Mouse (Mus musculus): ENCODE results near the gene Kifc5b. TPM values are rescaled to one million over a fixed set of nuclear protein-coding genes. Genes with fewer than 3 reads are reported as not detected.
"Not testable (repeated sequence)": the region's sequence is repeated elsewhere in the genome, so short reads cannot be mapped to it uniquely, and the experiment has no call there.

Gene Kifc5b
- polyA plus RNA-seq, 1 experiment from 2014 or later: 9.0 TPM

GRCm38 (mm10) chr17:26972703-26973574 is 56.0 kb downstream of the Kifc5b start, which contains the start of gene Zbtb9:
TSS of gene Zbtb9 (plus strand) at chr17:26973167.
- WGBS: under 1% methylated on average over 75 of the region's 75 CpGs

GRCm38 (mm10) chr17:26974547-26974946 is 57.7 kb downstream of the Kifc5b start:
- no peaks in the 10 kb centered on the region for H3K27me3 ChIP-seq (ENCODE audit: control insufficient read depth, insufficient read depth, low read depth, low read length)
- ATAC-seq (ENCODE audit: low read depth): no peak
- no peak overlapping the region for H3K27ac ChIP-seq (ENCODE audit: low read length)
- H3K9me3 ChIP-seq (ENCODE audit: control insufficient read depth, low read length): no peaks in the 10 kb centered on the region
- 89% methylated on average over 15 of the region's 15 CpGs for WGBS
- peaks cover 28% of the 10 kb centered on the region for H3K4me1 ChIP-seq (replicated peaks; ENCODE audit: control insufficient read depth, insufficient read depth, low read length)
- no peak overlapping the region for H3K4me3 ChIP-seq (ENCODE audit: low read length)
- H3K9ac ChIP-seq (ENCODE audit: low read length): no peak overlapping the region
- H3K4me2 ChIP-seq (ENCODE audit: low read depth, low read length): no peak overlapping the region
- peaks cover 31% of the 10 kb centered on the region for H3K36me3 ChIP-seq (ENCODE audit: control insufficient read depth, insufficient read depth, low read length)

More at GRCm38 (mm10) chr17:26972703-26973574, 56.0 kb downstream of the Kifc5b start, which contains the start of gene Zbtb9:
- Histone ChIP-seq H3K9ac (ENCODE audit: low read length) (peak within 1 kb of the TSS; percentile 92), H3K4me1 (replicated peaks; ENCODE audit: control insufficient read depth, insufficient read depth, low read length) (peaks cover 28% of the 10 kb centered on the region), H3K9me3 (ENCODE audit: control insufficient read depth, low read length) (no peaks in the 10 kb centered on the region), H3K27ac (ENCODE audit: low read length) (peak within 1 kb of the TSS; percentile 96), H3K4me2 (ENCODE audit: low read depth, low read length) (peak within 1 kb of the TSS; percentile 94), H3K27me3 (ENCODE audit: control insufficient read depth, insufficient read depth, low read depth, low read length) (no peaks in the 10 kb centered on the region), H3K4me3 (ENCODE audit: low read length) (peak within 1 kb of the TSS; percentile 70), H3K36me3 (ENCODE audit: control insufficient read depth, insufficient read depth, low read length) (peaks cover 21% of the 10 kb centered on the region)
- peak; percentile 99 for ATAC-seq (ENCODE audit: low read depth)

- Histone ChIP-seq H3K4me2 (ENCODE audit: low read depth, low read length) (no peak overlapping the region), H3K9me3 (ENCODE audit: control insufficient read depth, low read length) (no peaks in the 10 kb centered on the region), H3K4me1 (replicated peaks; ENCODE audit: control insufficient read depth, insufficient read depth, low read length) (peaks cover 28% of the 10 kb centered on the region), H3K27ac (ENCODE audit: low read length) (no peak overlapping the region), H3K9ac (ENCODE audit: low read length) (no peak overlapping the region), H3K27me3 (ENCODE audit: control insufficient read depth, insufficient read depth, low read depth, low read length) (no peaks in the 10 kb centered on the region), H3K36me3 (ENCODE audit: control insufficient read depth, insufficient read depth, low read length) (peaks cover 31% of the 10 kb centered on the region), H3K4me3 (ENCODE audit: low read length) (no peak overlapping the region)
- no peak for ATAC-seq (ENCODE audit: low read depth)
These were observed 58.5 kb downstream of the Kifc5b start for GRCm38 (mm10) chr17:26975415-26975814.

- Histone ChIP-seq H3K4me1 (replicated peaks; ENCODE audit: control insufficient read depth, insufficient read depth, low read length) (peaks cover 17% of the 10 kb centered on the region), H3K36me3 (ENCODE audit: control insufficient read depth, insufficient read depth, low read length) (peaks cover 34% of the 10 kb centered on the region)
- H3K9ac ChIP-seq (ENCODE audit: low read length); H3K27ac ChIP-seq (ENCODE audit: low read length); ATAC-seq (ENCODE audit: low read depth); H3K4me3 ChIP-seq (ENCODE audit: low read length); H3K4me2 ChIP-seq (ENCODE audit: low read depth, low read length); H3K27me3 ChIP-seq (ENCODE audit: control insufficient read depth, insufficient read depth, low read depth, low read length); H3K9me3 ChIP-seq (ENCODE audit: control insufficient read depth, low read length): not testable (repeated sequence)
- WGBS: 80% methylated on average over 6 of the region's 6 CpGs
These were observed 60.5 kb downstream of the Kifc5b start for GRCm38 (mm10) chr17:26977354-26977753.

- ATAC-seq (ENCODE audit: low read depth): no peak
- Histone ChIP-seq H3K9me3 (ENCODE audit: control insufficient read depth, low read length) (no peaks in the 10 kb centered on the region), H3K4me1 (replicated peaks; ENCODE audit: control insufficient read depth, insufficient read depth, low read length) (peaks cover 8% of the 10 kb centered on the region), H3K36me3 (ENCODE audit: control insufficient read depth, insufficient read depth, low read length) (peaks cover 34% of the 10 kb centered on the region), H3K9ac (ENCODE audit: low read length) (no peak overlapping the region), H3K4me2 (ENCODE audit: low read depth, low read length) (no peak overlapping the region), H3K27ac (ENCODE audit: low read length) (no peak overlapping the region), H3K27me3 (ENCODE audit: control insufficient read depth, insufficient read depth, low read depth, low read length) (no peaks in the 10 kb centered on the region), H3K4me3 (ENCODE audit: low read length) (no peak overlapping the region)
- 79% methylated on average over 2 of the region's 2 CpGs for WGBS
These were observed 62.5 kb downstream of the Kifc5b start for GRCm38 (mm10) chr17:26979426-26979825.

GRCm38 (mm10) chr17:26981050-26981449 is 64.2 kb downstream of the Kifc5b start:
- no peak overlapping the region for H3K4me3 ChIP-seq (ENCODE audit: low read length)
- H3K9ac ChIP-seq (ENCODE audit: low read length): no peak overlapping the region
- H3K4me1 ChIP-seq (replicated peaks; ENCODE audit: control insufficient read depth, insufficient read depth, low read length): 0 out of 2 replicates have a peak, but pooled peaks cover under 1% of the 10 kb centered on the region
- no peaks in the 10 kb centered on the region for H3K9me3 ChIP-seq (ENCODE audit: control insufficient read depth, low read length)
- H3K27me3 ChIP-seq (ENCODE audit: control insufficient read depth, insufficient read depth, low read depth, low read length): no peaks in the 10 kb centered on the region
- peaks cover 23% of the 10 kb centered on the region for H3K36me3 ChIP-seq (ENCODE audit: control insufficient read depth, insufficient read depth, low read length)
- no peak overlapping the region for H3K4me2 ChIP-seq (ENCODE audit: low read depth, low read length)
- WGBS: 56% methylated on average over 2 of the region's 2 CpGs
- ATAC-seq (ENCODE audit: low read depth): no peak
- no peak overlapping the region for H3K27ac ChIP-seq (ENCODE audit: low read length)

Small RNAs within 50 kb of the gene (microRNA-seq; reads per million reads assigned to microRNA genes)
- gene Gm27775 (not detected), gene Mir3083 (not detected), gene Mir6968 (0.99 reads per million)

Other genes with a start within 250 kb of the Kifc5b start
- 8.9 and 11.6 TPM in 2 replicates for gene Crebrf, start 201.4 kb upstream of the Kifc5b start, polyA plus RNA-seq (2015; fragmentation: Nextera tagmentation; extraction: Ambion mirVana)
- 45.2 and 47.7 TPM in 2 replicates for gene Bnip1, start 136.0 kb upstream of the Kifc5b start, polyA plus RNA-seq (2015; fragmentation: Nextera tagmentation; extraction: Ambion mirVana)
- 1.6 and 2.9 TPM in 2 replicates for gene Nkx2-5, start 72.1 kb upstream of the Kifc5b start, polyA plus RNA-seq (2015; fragmentation: Nextera tagmentation; extraction: Ambion mirVana)
- gene Phf1, start 16.0 kb downstream of the Kifc5b start, polyA plus RNA-seq (2015; fragmentation: Nextera tagmentation; extraction: Ambion mirVana): 9.7 and 10.0 TPM in 2 replicates
- gene Cuta, start 22.5 kb downstream of the Kifc5b start, polyA plus RNA-seq (2015; fragmentation: Nextera tagmentation; extraction: Ambion mirVana): 194 and 199 TPM in 2 replicates
- gene Syngap1, start 24.2 kb downstream of the Kifc5b start, polyA plus RNA-seq (2015; fragmentation: Nextera tagmentation; extraction: Ambion mirVana): 0.90 and 1.9 TPM in 2 replicates
- 16.5 and 17.1 TPM in 2 replicates for gene Zbtb9, start 56.1 kb downstream of the Kifc5b start, polyA plus RNA-seq (2015; fragmentation: Nextera tagmentation; extraction: Ambion mirVana)
- 7.8 and 8.1 TPM in 2 replicates for gene Bak1, start 111.9 kb downstream of the Kifc5b start, polyA plus RNA-seq (2015; fragmentation: Nextera tagmentation; extraction: Ambion mirVana)
- gene Itpr3, start 140.2 kb downstream of the Kifc5b start, polyA plus RNA-seq (2015; fragmentation: Nextera tagmentation; extraction: Ambion mirVana): 6.1 TPM in 2 replicates
- gene Uqcc2, start 216.8 kb downstream of the Kifc5b start, polyA plus RNA-seq (2015; fragmentation: Nextera tagmentation; extraction: Ambion mirVana): 248 and 255 TPM in 2 replicates

Measured in lung, embryonic 16.5 days (tissue).